Mouse (Mus musculus) frontal cortex, adult (tissue): Measurements from ENCODE around the gene Rnf182.

Experiments
- ATAC-seq: cut with Nextera tagmentation; 2 replicates; pipeline ENCODE4 v1.9.2; 2017; ENCODE audit warnings: mild to moderate bottlenecking, moderate library complexity, mixed read lengths; ENCODE audit not compliant: low TSS enrichment

Rnf182 gene

DNA sequence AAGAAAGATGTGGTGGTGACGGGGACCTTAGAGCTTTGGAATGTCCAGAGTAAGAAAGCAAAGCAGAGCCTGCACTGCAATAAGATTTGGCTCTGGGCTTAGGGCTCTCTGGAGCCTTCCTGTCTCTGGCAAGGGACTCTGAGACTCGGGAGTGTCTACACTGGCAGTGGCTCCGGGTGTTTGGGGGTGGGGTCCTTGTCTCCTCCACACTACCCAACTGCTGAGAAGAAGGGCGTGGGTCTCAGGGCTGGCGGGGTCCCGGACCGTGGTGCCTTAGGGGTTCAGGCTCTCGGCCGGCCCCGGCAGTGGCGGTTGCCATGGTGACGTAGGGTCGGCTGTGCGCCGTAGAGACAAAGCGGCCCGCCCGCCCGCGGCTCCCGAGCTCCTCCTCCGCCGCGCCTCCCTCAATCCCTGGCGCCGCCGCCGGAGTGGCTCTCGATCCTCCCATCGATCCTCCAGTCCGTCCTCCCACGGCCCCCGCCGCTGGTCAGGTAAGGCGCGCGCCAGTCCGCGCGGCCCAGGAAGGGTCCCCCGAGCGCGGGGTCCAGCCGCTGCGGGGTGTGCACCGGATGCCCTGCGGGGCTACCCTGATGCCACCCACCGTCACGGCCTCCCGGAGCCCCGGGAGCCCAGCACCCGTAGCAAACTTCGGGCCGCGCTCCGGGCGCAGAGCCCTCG lies at the start of gene Rnf182:
Rnf182 (plus strand) TSS at position 134 of the 678 bp plus-strand sequence.
- ATAC-seq: peak; percentile 98

DNA sequence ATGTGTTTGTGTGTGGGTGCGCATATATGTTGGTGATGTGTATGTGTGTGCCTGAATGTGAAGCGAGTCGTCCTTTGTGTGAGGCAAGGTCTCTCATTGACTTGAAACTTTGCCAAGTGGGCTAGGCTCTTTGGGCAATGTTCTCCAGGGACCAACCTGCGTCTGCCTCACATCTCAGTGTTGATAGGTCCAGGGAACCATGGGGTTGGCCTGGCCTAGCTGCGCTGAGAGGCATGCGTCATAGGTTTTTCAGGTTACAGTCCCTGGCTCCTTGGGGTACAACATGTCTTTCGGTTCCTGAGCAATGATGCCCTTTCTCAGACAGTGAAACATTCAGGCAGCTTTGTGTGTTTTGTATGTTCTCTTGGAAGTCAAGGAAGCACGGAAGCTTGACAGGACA lies 49.3 kb upstream of the Rnf182 start:
- no peak for ATAC-seq

DNA sequence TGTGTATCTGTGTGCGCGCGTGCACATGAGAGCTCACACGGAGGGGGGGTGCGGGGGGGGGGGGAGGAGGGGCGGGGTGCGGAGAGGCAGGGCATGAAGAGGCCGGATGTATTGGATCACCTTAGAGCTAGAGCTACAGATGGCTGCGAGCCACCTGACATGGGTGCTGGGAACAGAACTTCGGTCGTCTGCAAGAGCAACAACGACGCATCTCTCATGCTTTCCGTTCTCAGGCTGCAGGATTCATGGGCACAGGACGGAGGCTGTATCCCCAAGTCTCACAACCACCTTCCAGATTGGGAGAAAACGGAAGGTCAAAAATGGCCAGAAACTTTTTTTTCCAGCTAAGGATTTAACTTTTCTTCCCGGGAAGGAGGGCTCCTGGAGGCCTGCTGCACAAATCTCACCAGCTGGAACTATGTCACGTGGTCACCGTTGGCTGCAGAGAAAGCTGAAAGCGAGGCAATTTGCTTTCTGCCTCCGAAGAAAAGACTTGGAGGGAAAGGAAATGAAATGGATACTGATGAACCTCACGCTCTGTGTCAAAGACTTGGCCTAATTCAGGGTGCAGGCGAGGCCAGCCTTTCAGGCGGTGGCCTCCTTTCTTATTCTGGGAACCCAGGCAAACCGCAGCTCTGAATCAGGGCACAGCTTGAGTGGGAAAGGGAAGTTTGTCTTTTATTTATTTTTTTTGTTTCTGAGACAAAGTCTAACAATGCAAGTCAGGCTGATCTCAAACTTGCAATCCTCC lies 48.2 kb upstream of the Rnf182 start:
- peak; percentile 66 for ATAC-seq

DNA sequence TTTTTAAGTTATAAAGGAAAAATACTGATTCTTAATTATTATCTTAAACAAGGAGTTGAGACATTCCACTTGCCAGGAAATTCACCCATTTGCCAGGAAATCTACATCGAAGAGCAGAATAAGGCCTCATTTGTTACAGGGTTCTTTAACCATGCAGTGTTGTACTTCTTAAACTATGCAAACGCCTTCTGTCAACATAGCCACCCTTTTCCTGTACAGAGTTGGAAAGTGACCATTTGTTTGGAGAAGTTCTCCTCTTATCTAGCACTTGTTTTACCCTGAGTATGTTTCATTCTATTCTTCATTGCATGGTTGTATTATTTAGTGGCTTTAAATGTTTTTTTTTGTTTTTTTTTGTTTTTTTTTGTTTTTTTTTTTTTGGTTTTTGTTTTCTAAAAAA lies 41.5 kb upstream of the Rnf182 start:
- ATAC-seq: no peak

DNA sequence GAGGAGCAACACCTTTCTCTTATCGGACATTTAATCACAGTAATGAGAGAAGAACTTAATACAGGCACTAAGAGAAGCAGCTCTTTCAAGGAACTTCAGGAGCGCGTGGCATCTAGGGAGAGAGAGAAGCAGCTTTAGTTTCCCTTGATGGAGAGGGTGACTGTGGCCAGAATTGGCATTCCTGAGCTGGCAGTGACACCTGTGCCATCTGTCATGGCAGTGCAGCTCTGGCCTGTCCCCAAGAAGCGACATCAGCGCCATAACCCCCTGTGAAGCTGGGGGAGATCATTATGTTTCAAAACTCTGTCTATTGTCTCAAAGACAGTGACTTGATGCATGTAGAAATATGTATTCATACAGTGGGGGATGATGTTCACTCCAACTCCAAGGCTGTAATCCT lies 40.1 kb upstream of the Rnf182 start:
- ATAC-seq: no peak

DNA sequence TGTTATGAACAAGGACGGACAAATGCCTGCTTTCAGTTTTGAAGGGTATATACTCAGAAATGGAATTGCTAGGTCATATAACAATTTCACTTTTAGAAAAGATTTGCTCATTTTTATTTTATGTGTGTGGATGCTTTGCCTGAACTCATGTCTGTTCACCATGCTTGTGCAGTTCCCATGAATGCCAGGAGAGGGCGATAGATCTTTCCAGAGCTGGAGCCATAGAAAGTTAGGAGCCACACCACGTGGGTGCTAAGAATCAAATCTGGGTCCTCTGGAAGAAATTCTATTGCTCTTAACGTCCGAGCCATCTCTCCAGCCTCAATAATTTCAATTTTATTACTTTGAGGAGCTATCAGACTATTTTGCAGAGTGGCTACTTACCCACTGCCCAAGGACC lies 38.3 kb upstream of the Rnf182 start:
- ATAC-seq: no peak

DNA sequence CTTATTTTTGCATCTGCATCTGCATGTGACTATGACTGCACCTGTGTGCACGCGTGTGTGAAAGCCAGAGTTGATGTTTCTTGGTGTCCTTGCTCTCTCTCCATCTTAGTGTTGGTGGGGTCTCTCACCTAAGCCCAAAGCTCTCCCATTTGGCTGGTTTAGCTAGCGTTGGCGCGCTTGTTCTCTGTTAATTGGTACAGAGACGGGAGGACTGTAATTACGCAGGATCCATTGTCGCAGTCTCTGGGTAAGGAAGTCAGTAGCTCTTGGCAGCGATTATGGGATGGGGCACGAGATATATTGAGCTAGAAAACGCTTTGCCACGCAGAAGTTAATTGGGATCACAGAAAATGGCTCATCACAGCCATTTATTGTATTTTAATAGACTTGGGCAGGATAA lies 37.7 kb upstream of the Rnf182 start:
- ATAC-seq: no peak

DNA sequence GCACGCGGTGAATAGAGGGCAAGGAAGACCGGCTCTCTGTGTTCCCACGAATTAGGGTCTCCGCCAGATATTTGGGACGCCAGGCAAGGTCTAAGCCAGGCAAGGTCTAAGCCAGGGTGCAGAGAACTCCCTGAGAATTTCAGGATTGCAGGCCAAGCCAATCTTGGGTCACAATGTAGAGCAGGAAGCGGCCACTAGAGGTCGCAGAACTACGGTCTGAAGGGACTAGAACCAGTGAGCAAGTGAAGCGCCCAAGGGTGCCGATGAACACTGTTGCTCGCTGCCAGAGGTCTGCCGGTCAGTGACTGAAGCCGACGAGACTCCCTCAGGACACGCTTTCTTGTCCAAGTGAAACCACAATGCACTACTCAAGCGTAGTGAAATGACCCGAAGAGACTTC lies 35.8 kb upstream of the Rnf182 start:
- ATAC-seq: peak; percentile 75

DNA sequence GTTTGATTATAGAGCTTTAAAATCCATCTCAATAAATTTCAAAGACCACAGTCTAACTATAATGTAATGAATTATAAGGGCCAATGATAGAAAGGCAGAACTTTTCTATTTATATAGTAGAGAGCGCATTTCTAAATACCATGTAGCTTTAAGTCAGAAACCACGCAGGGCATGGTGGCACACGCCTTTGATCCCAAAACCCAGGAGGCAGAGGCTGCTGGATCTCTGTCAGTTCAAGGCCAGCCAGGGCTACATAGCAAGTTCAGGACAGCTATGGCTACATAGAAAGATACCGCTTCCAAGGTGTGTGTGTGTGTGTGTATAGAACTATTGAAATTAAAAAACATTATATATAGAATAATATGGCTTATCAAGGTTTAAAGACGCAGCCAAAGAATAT lies 34.8 kb upstream of the Rnf182 start:
- ATAC-seq: no peak

DNA sequence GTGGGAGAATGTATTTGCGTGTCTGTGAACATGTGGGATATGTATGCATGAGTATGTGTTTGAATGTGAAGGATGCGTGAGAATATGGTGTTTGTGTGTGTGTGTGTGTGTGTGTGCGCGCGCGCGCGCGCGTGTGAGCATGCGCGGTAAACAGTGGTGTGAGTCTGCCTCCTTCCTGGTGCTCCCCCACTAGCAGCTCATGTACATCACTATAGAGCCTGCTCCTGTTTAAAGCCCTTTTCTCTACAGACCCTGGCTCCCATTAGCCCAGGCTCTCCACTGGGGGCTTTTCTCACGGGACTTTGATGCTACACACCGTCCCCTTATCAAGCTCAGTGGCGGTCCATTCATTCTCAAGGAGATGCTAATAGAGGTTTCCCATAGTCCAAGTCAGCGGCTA lies 32.5 kb upstream of the Rnf182 start:
- ATAC-seq: 0 out of 2 replicates have a peak, but pooled peaks have one; percentile 4

DNA sequence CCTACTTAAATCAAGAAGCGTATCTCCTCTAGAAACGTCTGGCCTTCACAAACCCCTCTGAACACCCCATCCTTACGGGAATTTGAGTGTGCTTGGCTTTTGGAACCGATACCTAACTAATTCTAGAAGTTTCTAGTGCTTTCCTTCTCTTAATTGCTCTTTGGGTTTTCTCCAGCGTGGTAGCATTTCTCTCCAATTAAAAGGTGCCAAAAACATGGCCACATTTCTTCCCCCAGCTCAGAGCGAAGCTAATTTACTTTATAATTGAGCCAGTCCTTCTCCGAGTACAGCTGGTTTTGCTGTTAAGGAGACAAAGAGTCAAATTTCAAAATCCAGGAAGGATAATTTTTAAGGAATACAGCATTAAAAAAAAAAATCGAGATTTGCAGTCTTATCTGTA lies 32.0 kb upstream of the Rnf182 start:
- ATAC-seq: no peak

DNA sequence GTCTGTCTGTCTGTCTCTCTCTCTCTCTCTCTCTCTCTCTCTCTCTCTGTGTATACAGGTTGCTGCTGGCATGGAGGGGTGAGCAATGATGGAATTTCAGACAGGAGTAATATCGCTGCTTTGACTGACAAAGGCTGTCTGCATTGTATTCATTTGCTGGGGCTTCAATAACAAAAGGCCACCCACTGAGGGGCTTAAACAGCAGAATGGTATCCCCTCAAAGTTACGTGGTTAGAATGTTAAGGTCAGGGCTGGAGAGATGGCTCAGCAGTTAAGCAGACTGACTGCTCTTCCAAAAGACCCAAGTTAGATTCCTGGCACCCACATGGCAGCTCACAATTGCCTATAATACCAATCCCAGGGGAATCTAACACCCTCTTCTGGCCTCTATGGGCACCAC lies 30.2 kb upstream of the Rnf182 start:
- ATAC-seq: no peak

DNA sequence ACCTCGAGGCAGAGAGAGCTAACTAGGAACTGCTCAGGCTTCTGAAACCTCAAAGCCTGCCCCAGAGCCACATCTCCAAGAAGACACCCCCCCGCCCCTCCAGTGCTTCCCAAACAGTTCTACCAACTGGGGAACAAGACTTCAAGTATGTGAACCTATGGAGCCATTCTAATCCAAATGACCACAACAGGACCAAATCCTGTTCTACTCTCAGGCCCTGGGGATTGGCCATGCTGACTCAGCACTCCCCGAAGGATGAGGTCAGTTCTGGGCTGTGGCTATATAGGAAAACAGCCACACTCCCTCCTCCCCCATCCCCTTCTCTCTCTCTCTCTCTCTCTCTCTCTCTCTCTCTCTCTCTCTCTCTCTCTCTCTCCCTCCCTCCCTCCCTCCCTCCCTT lies 28.5 kb upstream of the Rnf182 start:
- ATAC-seq: no peak

DNA sequence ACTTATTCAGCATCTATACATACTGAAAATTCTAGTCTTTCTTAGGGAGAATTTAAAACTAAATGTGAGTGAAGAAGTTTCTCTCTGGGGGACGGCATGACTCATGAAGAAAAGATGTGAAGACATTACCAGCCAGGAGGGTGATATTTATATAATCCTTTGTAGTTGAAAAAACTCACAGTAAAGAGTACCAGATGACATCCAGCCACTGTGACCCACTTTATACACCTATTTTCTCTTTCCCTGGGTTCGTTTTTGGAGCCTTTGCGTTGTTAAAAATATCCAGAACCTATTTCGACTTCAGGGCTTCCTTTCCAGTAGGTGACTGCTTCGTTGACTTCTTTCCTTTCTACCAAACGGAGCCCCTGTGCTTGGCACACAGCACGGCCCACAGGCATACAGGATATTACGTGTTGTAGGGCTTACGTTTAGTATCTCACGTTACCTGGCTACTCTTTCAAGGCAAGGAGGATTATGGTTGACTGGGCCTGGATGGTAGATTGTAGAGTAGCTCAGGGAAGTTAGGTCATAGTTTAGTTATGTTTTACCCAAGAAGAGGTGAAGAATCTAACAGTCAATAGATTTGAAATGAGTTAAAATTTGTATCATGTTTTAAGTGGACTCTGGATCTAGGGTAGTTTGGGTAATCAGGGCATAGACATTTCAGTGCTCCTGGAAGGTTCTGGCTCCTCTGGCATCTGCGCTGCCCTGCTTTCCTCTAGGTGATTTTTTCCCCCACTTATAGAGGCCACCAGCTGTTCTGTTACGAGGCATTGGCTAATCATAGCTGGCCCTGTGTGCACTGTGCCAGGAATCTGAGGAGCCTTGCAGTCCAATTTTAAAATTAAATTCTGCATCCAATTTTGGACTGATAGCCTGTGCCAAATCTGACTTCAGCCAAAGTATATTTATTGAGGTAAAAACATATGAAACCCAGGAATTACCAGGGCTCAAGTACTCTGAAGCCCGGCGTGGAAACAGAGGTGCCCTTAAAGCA lies 27.4 kb upstream of the Rnf182 start:
- ATAC-seq: peak; percentile 79

DNA sequence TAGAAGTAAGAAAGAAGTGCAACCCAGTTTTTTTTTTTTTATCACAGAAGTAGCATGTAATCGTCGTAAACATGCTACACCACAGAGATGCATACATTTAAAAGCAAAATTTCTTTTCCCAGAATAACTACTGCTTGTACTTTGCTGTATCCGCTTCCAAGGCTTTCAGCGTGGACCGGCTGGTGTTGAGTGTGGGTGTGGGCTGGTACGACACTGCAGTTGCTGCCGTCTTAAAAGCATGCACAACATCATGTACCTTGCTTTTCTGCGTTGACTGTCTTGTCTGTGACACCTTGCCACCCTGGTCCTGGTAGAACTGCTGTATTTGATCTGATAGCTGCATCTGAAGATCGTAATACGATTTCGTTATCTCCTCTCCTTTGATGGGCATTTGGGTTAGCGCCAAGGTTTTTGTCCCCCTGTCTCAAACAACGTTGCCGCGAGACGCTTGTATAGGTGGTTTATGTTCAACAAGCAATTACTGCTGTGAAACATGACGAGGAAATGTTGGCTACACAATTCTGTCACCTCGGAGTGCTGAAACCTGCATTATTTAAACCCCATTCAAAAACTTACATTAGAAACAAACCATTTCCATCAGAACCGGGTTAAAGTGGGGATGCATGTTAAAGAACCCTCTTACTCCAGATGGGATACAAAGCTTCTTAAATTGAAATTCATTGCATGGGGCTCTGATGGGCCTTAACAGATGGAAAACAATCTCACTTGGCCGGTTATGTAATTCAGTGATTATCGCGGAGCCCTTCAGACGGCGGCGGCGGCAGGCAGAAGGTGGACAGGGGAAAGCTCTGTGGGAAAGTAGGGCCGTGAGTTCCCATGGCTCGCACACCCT lies 23.5 kb upstream of the Rnf182 start:
- peak; percentile 63; the same call in 1 of the 2 replicates for ATAC-seq

DNA sequence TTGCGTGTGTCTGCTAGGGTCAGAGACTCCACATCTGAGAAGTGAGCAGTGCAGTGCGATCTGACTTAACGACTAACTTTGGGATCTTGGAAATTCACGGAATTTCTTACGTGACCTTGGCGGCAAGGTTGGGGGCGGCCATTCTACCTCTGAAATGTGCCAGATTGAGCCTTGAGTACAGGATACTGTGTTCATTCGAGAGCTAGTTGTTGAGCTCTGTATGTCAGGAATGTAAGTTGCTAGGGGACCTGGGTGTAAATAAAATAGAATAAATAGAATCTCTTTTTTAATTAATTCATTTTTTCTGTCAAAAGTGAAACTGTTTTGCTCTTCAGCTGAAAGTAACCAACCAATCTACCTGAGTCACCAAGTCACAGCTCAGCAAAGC lies 22.8 kb upstream of the Rnf182 start:
- ATAC-seq: no peak

DNA sequence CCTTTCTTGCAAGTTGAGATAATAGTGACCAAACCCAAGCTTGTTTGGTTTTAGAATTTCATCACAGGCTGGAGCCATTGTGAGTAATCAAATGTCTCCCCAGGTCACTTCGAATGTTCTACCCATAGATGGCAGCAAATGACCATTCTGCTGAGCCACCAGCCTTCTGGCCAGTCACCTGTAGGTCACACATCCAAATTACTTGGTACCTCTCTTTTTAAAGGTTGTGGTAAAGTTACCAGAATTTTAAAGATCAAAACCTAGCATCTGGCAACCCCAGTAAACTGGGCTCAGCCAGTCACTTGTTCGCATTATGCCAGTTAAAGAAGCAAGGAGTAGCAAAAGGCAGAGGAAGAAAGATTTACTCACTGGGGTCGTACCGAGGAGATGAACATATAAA lies 19.6 kb upstream of the Rnf182 start:
- ATAC-seq: no peak

DNA sequence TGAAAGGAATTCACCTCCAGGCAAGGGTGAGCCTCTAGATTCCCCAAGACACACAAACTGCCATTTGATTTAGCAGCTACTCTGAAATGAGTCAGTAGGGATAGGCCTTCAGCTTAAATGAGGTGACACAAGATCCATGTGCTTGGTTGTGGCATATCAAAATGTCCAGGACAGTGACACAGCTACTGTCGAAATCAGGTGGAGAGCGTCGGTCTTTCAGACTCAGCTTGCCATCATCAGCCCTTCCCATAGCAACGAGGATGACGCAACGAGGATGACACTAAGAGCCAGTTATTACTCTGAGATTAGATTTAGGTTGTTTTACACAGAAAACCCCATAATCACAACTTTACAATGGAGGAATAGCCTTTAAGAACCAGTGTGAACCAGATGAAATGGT lies 14.5 kb upstream of the Rnf182 start:
- ATAC-seq: no peak

DNA sequence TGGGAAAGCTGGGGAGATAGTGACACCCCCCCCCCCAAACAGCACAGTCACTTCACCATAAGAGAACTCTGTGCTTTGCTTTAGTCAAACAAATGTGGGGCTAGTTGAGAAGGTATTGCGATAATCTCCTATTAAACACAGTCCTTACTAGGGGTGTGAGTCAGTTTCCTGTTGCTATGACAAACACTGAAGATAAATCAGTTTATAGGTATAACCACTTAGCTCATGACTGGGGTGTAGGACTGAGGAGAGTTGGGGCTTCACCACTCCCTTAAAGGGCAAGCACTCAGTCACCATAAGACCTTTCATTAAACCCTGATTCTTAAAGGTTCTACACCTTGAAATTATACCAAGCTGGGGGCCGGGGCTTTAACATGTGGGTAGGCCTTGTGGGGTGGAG lies 13.1 kb upstream of the Rnf182 start:
- no peak for ATAC-seq

DNA sequence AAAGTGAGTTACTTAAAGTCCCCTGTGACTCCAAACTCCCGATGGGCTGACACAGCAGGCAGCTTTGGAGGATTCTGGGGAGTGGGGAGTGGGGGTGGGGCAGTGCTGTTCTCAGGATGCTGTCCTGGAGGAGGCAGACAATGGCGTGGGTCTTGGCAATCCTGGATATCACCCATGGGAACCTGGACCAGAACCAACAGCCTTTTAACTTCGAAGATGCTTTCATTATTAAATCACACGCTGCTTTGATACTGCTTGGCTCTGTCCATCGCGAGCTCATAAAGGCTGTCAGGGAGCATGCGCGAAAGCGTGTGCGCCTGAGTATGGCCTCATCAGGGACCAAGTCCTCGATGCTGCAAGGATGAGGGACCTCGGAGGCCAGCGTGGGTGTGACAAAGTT lies 12.5 kb upstream of the Rnf182 start:
- no peak for ATAC-seq

DNA sequence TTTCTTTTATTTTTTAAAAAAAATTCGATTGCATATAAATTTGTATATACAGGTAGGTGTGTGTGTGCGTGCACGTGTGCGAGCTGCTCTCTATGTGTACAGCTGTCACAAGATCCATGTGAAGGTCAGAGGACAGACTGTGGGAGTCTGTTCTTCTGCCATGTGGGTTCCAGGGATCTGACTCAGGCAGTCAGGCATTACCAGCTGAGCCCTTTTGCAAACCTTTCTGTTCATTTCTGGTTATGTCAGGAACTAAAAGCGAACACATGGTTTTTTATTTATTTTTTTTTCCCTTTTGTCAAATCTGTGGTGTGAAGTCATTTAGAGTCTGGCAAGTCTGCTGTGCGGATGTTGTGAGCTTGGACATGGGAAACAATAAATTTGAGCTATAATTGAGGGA lies 6.7 kb upstream of the Rnf182 start:
- ATAC-seq: no peak
